Mouse (Mus musculus): ENCODE data around the gene Zfp185.
"Not testable (repeated sequence)": the region's sequence is repeated elsewhere in the genome, so short reads cannot be mapped to it uniquely, and the experiment has no call there.

Gene Zfp185

GRCm38 (mm10) chrX:73062323-73062722 is 75.2 kb downstream of the Zfp185 start:
- no peak for DNase-seq (ENCODE audit: low spot score in 2 of 2)

- DNase-seq (ENCODE audit: low spot score in 2 of 2): no peak
Measured at GRCm38 (mm10) chrX:73063512-73064414, 76.6 kb downstream of the Zfp185 start.

DNA sequence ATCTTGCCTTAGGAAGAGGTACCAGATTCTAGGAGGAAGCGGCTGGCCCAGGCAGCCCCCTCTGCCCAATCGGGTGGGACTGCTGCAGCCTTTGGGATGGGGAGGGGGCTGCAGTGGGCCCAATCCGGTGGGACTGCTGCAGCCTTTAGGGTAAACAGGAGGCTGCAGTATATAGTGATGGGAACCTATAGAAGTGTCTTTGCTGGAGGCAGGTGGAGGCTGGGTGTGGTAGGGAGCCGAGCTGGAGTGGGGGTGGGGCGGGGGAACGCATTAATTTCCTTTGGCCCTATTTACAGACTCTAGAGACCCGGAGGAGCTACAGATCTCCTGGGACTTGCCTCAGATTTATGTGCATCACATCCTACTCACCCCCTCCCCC is 77.3 kb downstream of the Zfp185 start, which contains the start of gene Pnma3:
Gene Pnma3, plus strand, starts transcription at position 373 of the 379 bp plus-strand sequence.
- no peak for DNase-seq (ENCODE audit: low spot score in 2 of 2)

GRCm38 (mm10) chrX:73066765-73067312 is 79.7 kb downstream of the Zfp185 start:
- not testable (repeated sequence) for DNase-seq (ENCODE audit: low spot score in 2 of 2)
